Comparison of ENCODE assay signal across 19 mouse cellular contexts in the genomic region with DNA sequence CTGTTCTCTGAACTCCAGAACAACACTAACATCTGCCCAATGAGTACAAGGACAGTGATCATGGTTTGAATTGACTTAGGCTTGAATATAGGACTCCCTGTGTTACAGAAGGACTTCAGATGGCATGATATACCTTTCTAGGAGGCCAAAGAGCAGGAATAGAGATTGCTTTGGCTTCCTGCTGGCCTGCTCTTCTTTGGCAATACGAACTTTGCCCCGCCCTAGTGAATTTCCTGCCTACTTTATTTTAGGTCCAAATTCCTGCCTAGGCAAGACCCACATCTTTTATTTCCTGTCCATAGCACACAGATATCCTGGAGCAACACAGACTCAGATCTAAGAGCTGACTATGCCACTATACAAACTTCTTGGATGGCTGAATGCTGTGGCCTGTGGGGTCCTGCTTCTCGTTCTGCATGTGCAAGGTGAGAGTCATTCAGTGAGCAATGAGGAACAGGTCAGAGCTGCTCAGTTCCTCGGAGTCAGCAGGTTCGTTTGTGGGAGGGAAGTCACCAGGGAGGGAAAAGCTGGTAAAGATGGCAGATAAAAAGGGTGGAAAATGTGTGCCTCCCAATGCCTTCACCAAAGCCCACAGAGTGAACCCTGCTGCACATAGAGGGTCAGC. TPM values are rescaled to one million over a fixed set of nuclear protein-coding genes. Genes with fewer than 3 reads are reported as not detected.
A peak's percentile ranks its signal among the peaks of the same experiment; 100 is the strongest.
DNase-seq lines count a peak whose midpoint lies in the region; ATAC-seq lines count a peak whose summit lies in the region.
"Had no signal": no experiment of that assay in that cellular context is flagged by ENCODE, and none has a peak within 500 bp of the region (broad histone marks: within the 10 kb centered on the region; RNA-seq: fewer than 3 reads in every experiment).

A gene (plus strand): TSS at position 289 of the 625 bp plus-strand sequence.

- WGBS in kidney, embryonic 14.5 days, result 63% methylated on average over 5 of the region's 5 CpGs
- WGBS in kidney, embryonic 16.5 days, result 58% methylated on average over 5 of the region's 5 CpGs
- WGBS in stomach, embryonic 16.5 days, result 54% methylated on average over 5 of the region's 5 CpGs

- no peak within 1 kb of the TSS for H3K4me2 ChIP-seq in kidney, embryonic 14.5 days (replicated peaks; ENCODE audit: low read depth, low read length)
- H3K4me2 ChIP-seq in kidney, embryonic 16.5 days (replicated peaks; ENCODE audit: low read depth, low read length), result no peak within 1 kb of the TSS
- no peak within 1 kb of the TSS for H3K4me2 ChIP-seq in stomach, embryonic 16.5 days (ENCODE audit: low read depth, low read length)
- H3K4me2 ChIP-seq: embryonic facial prominence, embryonic 12.5 days had no signal

- H3K4me1 ChIP-seq in kidney, embryonic 14.5 days (ENCODE audit: control insufficient read depth, insufficient read depth, low read length), result no peaks in the 10 kb centered on the region
- no peaks in the 10 kb centered on the region for H3K4me1 ChIP-seq in kidney, embryonic 16.5 days (ENCODE audit: insufficient read depth, low read length)
- H3K4me1 ChIP-seq in stomach, embryonic 16.5 days (ENCODE audit: control insufficient read depth, insufficient read depth, low read length), result no peaks in the 10 kb centered on the region
- H3K4me1 ChIP-seq: embryonic facial prominence, embryonic 12.5 days had no signal

- no peaks in the 10 kb centered on the region for H3K36me3 ChIP-seq in kidney, embryonic 14.5 days (ENCODE audit: control insufficient read depth, insufficient read depth, low read length)
- H3K36me3 ChIP-seq in kidney, embryonic 16.5 days (ENCODE audit: insufficient read depth, low read length), result no peaks in the 10 kb centered on the region
- no peaks in the 10 kb centered on the region for H3K36me3 ChIP-seq in stomach, embryonic 16.5 days (ENCODE audit: control insufficient read depth, insufficient read depth, low read length)
- H3K36me3 ChIP-seq: embryonic facial prominence, embryonic 12.5 days had no signal

- no peak within 1 kb of the TSS for H3K27ac ChIP-seq in kidney, embryonic 14.5 days (ENCODE audit: low read depth, low read length)
- no peak within 1 kb of the TSS for H3K27ac ChIP-seq in kidney, embryonic 16.5 days (ENCODE audit: low read length)
- H3K27ac ChIP-seq in stomach, embryonic 16.5 days (ENCODE audit: low read length), result peak within 1 kb of the TSS; percentile 14
- H3K27ac ChIP-seq: embryonic facial prominence, embryonic 12.5 days; liver, embryonic 14.5 days had no signal

- H3K4me3 ChIP-seq in kidney, embryonic 14.5 days (ENCODE audit: low read length), result no peak within 1 kb of the TSS
- no peak within 1 kb of the TSS for H3K4me3 ChIP-seq in kidney, embryonic 16.5 days (ENCODE audit: low read length)
- H3K4me3 ChIP-seq in stomach, embryonic 16.5 days (replicated peaks; ENCODE audit: low read length), result no peak within 1 kb of the TSS
- H3K4me3 ChIP-seq: embryonic facial prominence, embryonic 12.5 days had no signal

- no peak within 1 kb of the TSS for H3K9ac ChIP-seq in kidney, embryonic 14.5 days (ENCODE audit: low read depth, low read length)
- no peak within 1 kb of the TSS for H3K9ac ChIP-seq in kidney, embryonic 16.5 days (replicated peaks; ENCODE audit: low read length)
- no peak within 1 kb of the TSS for H3K9ac ChIP-seq in stomach, embryonic 16.5 days (ENCODE audit: low read length)
- H3K9ac ChIP-seq: embryonic facial prominence, embryonic 12.5 days; liver, embryonic 14.5 days had no signal

- no peaks in the 10 kb centered on the region for H3K27me3 ChIP-seq in kidney, embryonic 14.5 days (ENCODE audit: control insufficient read depth, insufficient read depth, low read length)
- H3K27me3 ChIP-seq in kidney, embryonic 16.5 days (ENCODE audit: insufficient read depth, low read length), result no peaks in the 10 kb centered on the region
- H3K27me3 ChIP-seq in stomach, embryonic 16.5 days (ENCODE audit: control insufficient read depth, insufficient read depth, low read length), result no peaks in the 10 kb centered on the region
- H3K27me3 ChIP-seq: embryonic facial prominence, embryonic 12.5 days had no signal

- peak; percentile 11 for DNase-seq in adrenal gland, adult 2 months
- no peak for DNase-seq in adrenal gland, postnatal 4 days (ENCODE audit: low spot score in 2 of 2)
- DNase-seq in kidney, adult 18-20 months, result peak; percentile 34
- no peak for DNase-seq in right cerebral cortex, postnatal 4 days
- no peak for DNase-seq in embryo, embryonic 10 days (ENCODE audit: low spot score)
- DNase-seq: cerebellum, adult 18-20 months; gastrocnemius, postnatal 14 days; thymus, adult 18-20 months had no signal

- no peak for ATAC-seq in kidney, embryonic 14.5 days (ENCODE audit: low FRiP score, low TSS enrichment)
- ATAC-seq in kidney, embryonic 16.5 days (ENCODE audit: low FRiP score, low TSS enrichment), result 0 out of 2 replicates have a peak, but pooled peaks have one; percentile 35
- no peak for ATAC-seq in stomach, embryonic 16.5 days (ENCODE audit: insufficient read depth, low FRiP score)
- ATAC-seq: inflammation-experienced regulatory T-cells, adult 6 months; midbrain, embryonic 16.5 days had no signal

- H3K9me3 ChIP-seq in kidney, embryonic 14.5 days (ENCODE audit: control insufficient read depth, low read length), result no peaks in the 10 kb centered on the region
- H3K9me3 ChIP-seq in kidney, embryonic 16.5 days (ENCODE audit: low read length), result no peaks in the 10 kb centered on the region
- H3K9me3 ChIP-seq in stomach, embryonic 16.5 days (replicated peaks; ENCODE audit: control insufficient read depth, low read length), result no peaks in the 10 kb centered on the region
- H3K9me3 ChIP-seq: embryonic facial prominence, embryonic 12.5 days had no signal

RNA-seq across cellular contexts. Expression of the gene that starts here (rescaled TPM):
- 1 to 10 TPM; 2.6 to 3.7 TPM for total RNA-seq in adrenal gland, adult 2 months (2021)
- 2.2 and 2.5 TPM in 2 replicates for polyA plus RNA-seq in adrenal gland, adult 2 months (2012; rRNA removed)
- total RNA-seq in adrenal gland, postnatal 4 days (2021), result 1 to 10 TPM; 2.0 to 5.9 TPM
- 0.40 and 0.58 TPM in 2 replicates for polyA plus RNA-seq in kidney, embryonic 14.5 days (2014; fragmentation: Nextera tagmentation; extraction: Ambion mirVana)
- 1.6 and 1.8 TPM in 2 replicates for polyA plus RNA-seq in kidney, embryonic 16.5 days (2015; fragmentation: Nextera tagmentation; extraction: Ambion mirVana)
- 5.6 and 7.9 TPM in 2 replicates for polyA plus RNA-seq in stomach, embryonic 16.5 days (2015; fragmentation: Nextera tagmentation; extraction: Ambion mirVana)
- total RNA-seq: layer of hippocampus, postnatal 14 days; left cerebral cortex, postnatal 36 days had no signal
- polyA plus RNA-seq: brain, embryonic 14.5 days; embryonic facial prominence, embryonic 12.5 days; hindbrain, embryonic 11.5 days; inflammation-experienced regulatory T-cells, adult 6 months; midbrain, embryonic 16.5 days had no signal

Comparison
In these comparisons a context has a peak if more than half of its experiments do, and no peak if none do; other contexts are left out.
1. DNase-seq: peak in adrenal gland, adult 2 months (single experiment) and kidney, adult 18-20 months (single experiment); none in adrenal gland, postnatal 4 days (0 of 2), right cerebral cortex, postnatal 4 days (single experiment) and embryo, embryonic 10 days (single experiment).